Mouse (Mus musculus) lung, embryonic 14.5 days (tissue): ENCODE results near the gene Ints2. TPM values are rescaled to one million over a fixed set of nuclear protein-coding genes. Genes with fewer than 3 reads are reported as not detected.
"Not testable (repeated sequence)": the region's sequence is repeated elsewhere in the genome, so short reads cannot be mapped to it uniquely, and the experiment has no call there.

Source experiments
- ATAC-seq: fragments of 200-750 bp; cut with Nextera tagmentation; 2 replicates; pipeline ENCODE4 v1.8.0; 2017; ENCODE audit warnings: mild to moderate bottlenecking, moderate TSS enrichment, moderate library complexity; ENCODE audit not compliant: insufficient read depth
- DNase-seq: peaks from one replicate; pipeline ENCODE4 v3.0.0-alpha.2; 2015
- H3K27ac ChIP-seq: fragments of 300-500 bp; sonication (generic); 2 replicates; pipeline ENCODE4 v1.5.1; 2014; ENCODE audit warnings: low read depth, mild to moderate bottlenecking, moderate library complexity
- H3K27me3 ChIP-seq: fragments of 300-500 bp; sonication (generic); 2 replicates; pipeline ENCODE4 v1.6.1; 2014; ENCODE audit warnings: low read length, control low read depth; ENCODE audit not compliant: insufficient read depth
- H3K36me3 ChIP-seq: fragments of 300-500 bp; sonication (generic); 2 replicates; pipeline ENCODE4 v1.6.1; 2014; ENCODE audit warnings: control low read depth; ENCODE audit not compliant: insufficient read depth
- H3K4me1 ChIP-seq: fragments of 300-500 bp; sonication (generic); 2 replicates; pipeline ENCODE4 v1.6.1; 2014; ENCODE audit warnings: antibody characterized with exemption, control low read depth; ENCODE audit not compliant: insufficient read depth
- H3K4me2 ChIP-seq: fragments of 300-500 bp; sonication (generic); 2 replicates; pipeline ENCODE4 v1.6.1; 2014; ENCODE audit warnings: mild to moderate bottlenecking
- H3K4me3 ChIP-seq: fragments of 300-500 bp; sonication (generic); 2 replicates; pipeline ENCODE4 v1.5.1; 2014; ENCODE audit warnings: low read depth, low read length
- H3K9ac ChIP-seq: fragments of 300-500 bp; sonication (generic); 2 replicates; pipeline ENCODE4 v1.6.1; 2014
- H3K9me3 ChIP-seq: fragments of 300-500 bp; sonication (generic); 2 replicates; pipeline ENCODE4 v1.6.1; 2016; ENCODE audit warnings: low read depth, low read length, control low read depth
- CTCF ChIP-seq: IDR thresholded peaks from 2 replicates; pipeline ENCODE4 v1.5.1; 2016; ENCODE audit warnings: antibody characterized with exemption, low read depth
- WGBS: fragments of 180-500 bp; shearing (Covaris S2); extraction: QIAGEN DNeasy Blood & Tissue Kit; methylation state at CpG from one replicate; pipeline ENCODE4 v1.1.7; 2014; 5-methylcytosine and 5-hydroxymethylcytosine counted together
- polyA plus RNA-seq: library from polyadenylated mRNA; unstranded; fragments of >200 nt; fragmentation: Nextera tagmentation; extraction: Ambion mirVana; gene quantifications from 2 replicates; pipeline ENCODE4 v1.2.1, GENCODE M21; 2014

The Ints2 gene
- polyA plus RNA-seq, 1 experiment from 2014 or later = 34.8 TPM

GRCm38 (mm10) chr11:86205031-86205430 lies 52.3 kb downstream of the Ints2 start:
- ATAC-seq (no peak), DNase-seq (no peak)
- H3K36me3 ChIP-seq = peaks cover 71% of the 10 kb centered on the region
- H3K27me3 ChIP-seq = no peaks in the 10 kb centered on the region
- no peak overlapping the region for H3K27ac ChIP-seq
- no peak overlapping the region for H3K4me3 ChIP-seq
- 97% methylated on average over 5 of the region's 5 CpGs for WGBS
- 0 out of 2 replicates have a peak, but pooled peaks cover 1% of the 10 kb centered on the region for H3K4me1 ChIP-seq
- H3K9me3 ChIP-seq = 0 out of 2 replicates have a peak, but pooled peaks cover 4% of the 10 kb centered on the region
- TF ChIP-seq CTCF = no peak
- no peak overlapping the region for H3K4me2 ChIP-seq
- H3K9ac ChIP-seq = no peak overlapping the region

GRCm38 (mm10) chr11:86201901-86202675 lies 55.3 kb downstream of the Ints2 start:
- Histone ChIP-seq H3K9me3 (0 out of 2 replicates have a peak, but pooled peaks cover 4% of the 10 kb centered on the region), H3K4me2 (peak overlapping the region; percentile 72), H3K36me3 (peaks cover 52% of the 10 kb centered on the region), H3K27me3 (no peaks in the 10 kb centered on the region), H3K4me1 (0 out of 2 replicates have a peak, but pooled peaks cover 4% of the 10 kb centered on the region), H3K9ac (peak overlapping the region; percentile 89), H3K27ac (peak overlapping the region; percentile 93), H3K4me3 (peak overlapping the region; percentile 87)
- TF ChIP-seq CTCF = no peak
- WGBS = 42% methylated on average over 16 of the region's 16 CpGs
- DNase-seq (peak; percentile 15), ATAC-seq (no peak)

GRCm38 (mm10) chr11:86201037-86201786 lies 56.2 kb downstream of the Ints2 start, which contains the start of gene Brip1:
Gene Brip1 (minus strand): TSS chr11:86201193.
- H3K9ac ChIP-seq = peak within 1 kb of the TSS; percentile 89
- peak; percentile 99 for DNase-seq
- peak; percentile 99 for ATAC-seq
- WGBS = under 1% methylated on average over 60 of the region's 60 CpGs
- peak; percentile 14; the same call in 1 of the 2 replicates for TF ChIP-seq CTCF
- H3K36me3 ChIP-seq = peaks cover 43% of the 10 kb centered on the region
- H3K9me3 ChIP-seq = 0 out of 2 replicates have a peak, but pooled peaks cover 4% of the 10 kb centered on the region
- peak within 1 kb of the TSS; percentile 87 for H3K4me3 ChIP-seq
- H3K4me2 ChIP-seq = peak within 1 kb of the TSS; percentile 72
- H3K27ac ChIP-seq = peak within 1 kb of the TSS; percentile 93
- H3K4me1 ChIP-seq = 0 out of 2 replicates have a peak, but pooled peaks cover 4% of the 10 kb centered on the region
- H3K27me3 ChIP-seq = no peaks in the 10 kb centered on the region

GRCm38 (mm10) chr11:86200460-86201021 lies 56.8 kb downstream of the Ints2 start:
- DNase-seq (peak; percentile 62), ATAC-seq (peak; percentile 84)
- Histone ChIP-seq H3K4me1 (0 out of 2 replicates have a peak, but pooled peaks cover 4% of the 10 kb centered on the region), H3K9me3 (0 out of 2 replicates have a peak, but pooled peaks cover 4% of the 10 kb centered on the region), H3K36me3 (peaks cover 39% of the 10 kb centered on the region), H3K4me3 (peak overlapping the region; percentile 87), H3K27ac (peak overlapping the region; percentile 92), H3K27me3 (no peaks in the 10 kb centered on the region), H3K4me2 (peak overlapping the region; percentile 72), H3K9ac (peak overlapping the region; percentile 72)
- 1% methylated on average over 17 of the region's 21 CpGs for WGBS
- no peak for TF ChIP-seq CTCF

GRCm38 (mm10) chr11:86199733-86200132 lies 57.6 kb downstream of the Ints2 start:
- 42% methylated on average over 4 of the region's 4 CpGs for WGBS
- 0 out of 2 replicates have a peak, but pooled peaks cover 4% of the 10 kb centered on the region for H3K9me3 ChIP-seq
- H3K9ac ChIP-seq = peak overlapping the region; percentile 72
- H3K27ac ChIP-seq = no peak overlapping the region
- H3K27me3 ChIP-seq = no peaks in the 10 kb centered on the region
- DNase-seq (no peak), ATAC-seq (no peak)
- TF ChIP-seq CTCF = no peak
- peak overlapping the region; percentile 72 for H3K4me2 ChIP-seq
- H3K4me3 ChIP-seq = peak overlapping the region; percentile 87
- 0 out of 2 replicates have a peak, but pooled peaks cover 4% of the 10 kb centered on the region for H3K4me1 ChIP-seq
- peaks cover 37% of the 10 kb centered on the region for H3K36me3 ChIP-seq

- not testable (repeated sequence) for H3K9ac ChIP-seq, H3K27me3 ChIP-seq, H3K4me1 ChIP-seq, H3K27ac ChIP-seq, H3K4me3 ChIP-seq, DNase-seq, H3K9me3 ChIP-seq, H3K36me3 ChIP-seq, ATAC-seq, H3K4me2 ChIP-seq
- 86% methylated on average over 7 of the region's 7 CpGs for WGBS
Observed at GRCm38 (mm10) chr11:86185224-86185623, 72.2 kb downstream of the Ints2 start.
